Comparison of ENCODE assay signal across 21 mouse cellular contexts in the genomic region with DNA sequence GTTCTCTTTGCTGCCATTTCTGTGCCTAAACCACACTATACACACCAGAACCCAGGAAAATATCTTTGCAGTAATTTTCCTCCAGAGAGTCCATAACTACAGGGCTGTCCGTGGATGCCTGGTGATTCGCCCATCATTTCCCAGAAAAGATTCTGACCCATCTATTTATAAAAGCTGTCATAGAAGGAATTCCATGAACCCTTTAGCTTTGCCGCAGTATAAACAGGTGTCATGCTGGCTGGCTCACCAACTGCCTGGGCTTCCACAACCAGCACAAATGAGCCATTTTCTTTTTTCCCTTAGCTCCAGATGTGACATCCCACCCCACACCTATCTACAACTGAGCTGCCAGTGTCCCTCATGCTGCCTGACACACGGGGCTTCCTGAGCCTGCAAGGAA. TPM values are rescaled to one million over a fixed set of nuclear protein-coding genes. Genes with fewer than 3 reads are reported as not detected.
"Had no signal": no experiment of that assay in that cellular context is flagged by ENCODE, and none has a peak within 500 bp of the region (broad histone marks: within the 10 kb centered on the region; RNA-seq: fewer than 3 reads in every experiment).

No protein-coding gene starts in this region.

- H3K9ac ChIP-seq: limb, embryonic 15.5 days; liver, embryonic 15.5 days; lung, embryonic 14.5 days; midbrain, embryonic 15.5 days; neural tube, embryonic 13.5 days had no signal

- ATAC-seq: intestine, embryonic 16.5 days; midbrain, embryonic 15.5 days had no signal

- H3K9me3 ChIP-seq: limb, embryonic 15.5 days; liver, embryonic 15.5 days; megakaryocyte, embryonic 14.5 days; midbrain, embryonic 15.5 days; neural tube, embryonic 13.5 days had no signal

- DNase-seq: layer of hippocampus, adult 9-11 months; layer of hippocampus, postnatal 36 days; lung, embryonic 14.5 days; lung, postnatal 10 days; retina, postnatal 1 day; right cerebral cortex, postnatal 14 days; thymus, adult 18-20 months; thymus, postnatal 14 days had no signal

- H3K4me2 ChIP-seq: limb, embryonic 15.5 days; liver, embryonic 15.5 days; lung, embryonic 14.5 days; midbrain, embryonic 11.5 days; midbrain, embryonic 15.5 days; neural tube, embryonic 13.5 days had no signal

- H3K36me3 ChIP-seq: limb, embryonic 15.5 days; liver, embryonic 15.5 days; midbrain, embryonic 15.5 days; neural tube, embryonic 13.5 days had no signal

- H3K27ac ChIP-seq: limb, embryonic 15.5 days; liver, embryonic 15.5 days; macrophage; midbrain, embryonic 15.5 days; neural tube, embryonic 13.5 days had no signal

- H3K4me1 ChIP-seq: limb, embryonic 15.5 days; megakaryocyte, embryonic 14.5 days had no signal

- H3K4me3 ChIP-seq: limb, embryonic 15.5 days; liver, embryonic 15.5 days; megakaryocyte, embryonic 14.5 days; midbrain, embryonic 15.5 days; neural tube, embryonic 13.5 days had no signal

- H3K27me3 ChIP-seq: limb, embryonic 15.5 days; liver, embryonic 15.5 days; midbrain, embryonic 15.5 days; neural tube, embryonic 13.5 days had no signal

RNA-seq across cellular contexts. Expression of a gene that starts 14.0 kb away (rescaled TPM):
- total RNA-seq: layer of hippocampus, adult 18-20 months; layer of hippocampus, postnatal 36 days; left cerebral cortex, adult 8-10 months; left cerebral cortex, postnatal 25 days; monocyte, adult 5-6 weeks had no signal
- polyA plus RNA-seq: intestine, embryonic 16.5 days; limb, embryonic 11.5 days; limb, embryonic 15.5 days; liver, embryonic 15.5 days; lung, embryonic 14.5 days; macrophage; midbrain, embryonic 11.5 days; midbrain, embryonic 15.5 days; neural tube, embryonic 13.5 days had no signal

RNA-seq across cellular contexts. Expression of a gene that starts 38.8 kb away (rescaled TPM):
- total RNA-seq: monocyte, adult 5-6 weeks had no signal
